Mouse (Mus musculus) MEL (cell line): Measurements from ENCODE around the gene Retn. TPM values are rescaled to one million over a fixed set of nuclear protein-coding genes. Genes with fewer than 3 reads are reported as not detected.
A peak's percentile ranks its signal among the peaks of the same experiment; 100 is the strongest.

Experiments
- DNase-seq: peaks from one replicate; pipeline ENCODE4 v3.0.0; 2011; ENCODE audit warnings: low read depth, low spot score
- H3K27ac ChIP-seq: 2 replicates; pipeline ENCODE4 v1.5.1; 2012; ENCODE audit warnings: low read depth, mild to moderate bottlenecking, control low read depth, low read length, moderate library complexity; ENCODE audit not compliant: control insufficient read depth
- H3K27me3 ChIP-seq, 2 experiments: fragments of 150-350 bp in 1 of 2; sonication (generic) in 1 of 2; 2 replicates each; pipeline ENCODE4 v1.6.1; 2012; ENCODE audit warnings: low read length in 2 of 2, mild to moderate bottlenecking in 2 of 2, improper control_type of control experiment in 1 of 2, moderate library complexity in 1 of 2; ENCODE audit not compliant: insufficient read depth in 2 of 2, control insufficient read depth in 1 of 2
- H3K36me3 ChIP-seq, 2 experiments: 2 replicates each; pipeline ENCODE4 v1.6.1; 2012 to 2014; ENCODE audit warnings: low read length in 2 of 2, improper control_type of control experiment in 1 of 2, inconsistent platforms in 1 of 2, mild to moderate bottlenecking in 1 of 2; ENCODE audit not compliant: insufficient read depth in 2 of 2, control insufficient read depth in 1 of 2
- H3K4me1 ChIP-seq, 2 experiments: fragments of 150-350 bp in 1 of 2; sonication (generic) in 1 of 2; 2 replicates each; pipeline ENCODE4 v1.6.1; 2012; ENCODE audit warnings: low read length in 2 of 2, improper control_type of control experiment in 1 of 2, mild to moderate bottlenecking in 1 of 2; ENCODE audit not compliant: insufficient read depth in 2 of 2, control insufficient read depth in 1 of 2
- H3K4me3 ChIP-seq, 2 experiments: fragments of 150-350 bp in 1 of 2; sonication (generic) in 1 of 2; 2 replicates each; pipeline ENCODE4 v1.5.1; 2012; ENCODE audit warnings: low read depth in 2 of 2, low read length in 2 of 2, mild to moderate bottlenecking in 2 of 2, moderate library complexity in 2 of 2, control low read depth in 1 of 2, improper control_type of control experiment in 1 of 2; ENCODE audit not compliant: control insufficient read depth in 1 of 2, insufficient read depth in 1 of 2
- H3K79me2 ChIP-seq: 2 replicates; pipeline ENCODE4 v1.6.1; 2012; ENCODE audit warnings: mild to moderate bottlenecking, low read length, moderate library complexity; ENCODE audit not compliant: control insufficient read depth, poor library complexity, insufficient read depth
- H3K9ac ChIP-seq: 2 replicates; pipeline ENCODE4 v1.6.1; 2012; ENCODE audit warnings: low read depth, mild to moderate bottlenecking, control low read depth, low read length, moderate library complexity; ENCODE audit not compliant: control insufficient read depth, poor library complexity, severe bottlenecking
- H3K9me3 ChIP-seq: fragments of 150-350 bp; sonication (generic); replicated peaks from 2 replicates; pipeline ENCODE4 v1.6.1; 2012; ENCODE audit warnings: mild to moderate bottlenecking, low read length, improper control_type of control experiment, moderate library complexity; ENCODE audit not compliant: insufficient read depth
- CHD2 ChIP-seq: IDR thresholded peaks from 2 replicates; pipeline ENCODE4 v1.6.1; 2011; ENCODE audit warnings: low read length, improper control_type of control experiment
- CTCF ChIP-seq, 3 experiments: IDR thresholded peaks in 2 of 3; conservative IDR thresholded peaks in 1 of 3; 2 replicates each; pipeline ENCODE4 v1.5.1; 2011 to 2012; ENCODE audit warnings: low read length in 3 of 3, low read depth in 2 of 3, mild to moderate bottlenecking in 2 of 3, improper control_type of control experiment in 1 of 3, inconsistent platforms in 1 of 3, mixed read lengths in 1 of 3, moderate library complexity in 1 of 3; ENCODE audit not compliant: control insufficient read depth in 1 of 3, insufficient read depth in 1 of 3, poor library complexity in 1 of 3, severe bottlenecking in 1 of 3
- E2F4 ChIP-seq: IDR thresholded peaks from 2 replicates; pipeline ENCODE4 v1.6.1; 2011; ENCODE audit warnings: low read depth, low read length, improper control_type of control experiment, borderline replicate concordance
- GABPA ChIP-seq: IDR thresholded peaks from 2 replicates; pipeline ENCODE4 v1.6.1; 2012; ENCODE audit warnings: low read depth, mild to moderate bottlenecking, inconsistent platforms, low read length, improper control_type of control experiment, moderate library complexity
- JUND ChIP-seq: IDR thresholded peaks from 2 replicates; pipeline ENCODE4 v1.6.1; 2011; ENCODE audit warnings: low read depth, mild to moderate bottlenecking, improper control_type of control experiment, low read length
- MAX ChIP-seq: IDR thresholded peaks from 2 replicates; pipeline ENCODE4 v1.6.1; 2011; ENCODE audit warnings: low read length, improper control_type of control experiment
- MAZ ChIP-seq: IDR thresholded peaks from 2 replicates; pipeline ENCODE4 v1.6.1; 2012; ENCODE audit warnings: low read depth, mild to moderate bottlenecking, inconsistent platforms, low read length, improper control_type of control experiment
- MEF2A ChIP-seq: IDR thresholded peaks from 2 replicates; pipeline ENCODE4 v1.6.1; 2014; ENCODE audit warnings: low read depth, mild to moderate bottlenecking, inconsistent platforms, low read length, improper control_type of control experiment; ENCODE audit not compliant: poor library complexity, insufficient replicate concordance, severe bottlenecking; ENCODE audit errors: extremely low read depth
- MXI1 ChIP-seq: IDR thresholded peaks from 2 replicates; pipeline ENCODE4 v1.6.1; 2011; ENCODE audit warnings: mild to moderate bottlenecking, low read depth, low read length, improper control_type of control experiment
- NRF1 ChIP-seq: IDR thresholded peaks from 2 replicates; pipeline ENCODE4 v1.6.1; 2014; ENCODE audit warnings: low read depth, mild to moderate bottlenecking, inconsistent platforms, low read length, improper control_type of control experiment, moderate library complexity; ENCODE audit not compliant: poor library complexity, insufficient read depth, severe bottlenecking
- POLR2AphosphoS5 ChIP-seq: IDR thresholded peaks from 2 replicates; pipeline ENCODE4 v1.6.1; 2012; ENCODE audit warnings: low read depth, borderline replicate concordance, mild to moderate bottlenecking, inconsistent platforms, low read length, moderate library complexity, mixed read lengths
- RAD21 ChIP-seq: IDR thresholded peaks from 2 replicates; pipeline ENCODE4 v1.6.1; 2011; ENCODE audit warnings: mild to moderate bottlenecking, low read depth, low read length, improper control_type of control experiment
- SIN3A ChIP-seq: IDR thresholded peaks from 2 replicates; pipeline ENCODE4 v1.6.1; 2012; ENCODE audit warnings: low read length, improper control_type of control experiment, inconsistent platforms
- SMC3 ChIP-seq: IDR thresholded peaks from 2 replicates; pipeline ENCODE4 v1.6.1; 2011; ENCODE audit warnings: low read depth, low read length, improper control_type of control experiment
- TAL1 ChIP-seq: IDR thresholded peaks from 2 replicates; pipeline ENCODE4 v1.6.1; 2012; ENCODE audit warnings: mild to moderate bottlenecking, inconsistent platforms, low read length, moderate library complexity, mixed read lengths
- USF1 ChIP-seq: IDR thresholded peaks from 2 replicates; pipeline ENCODE4 v1.6.1; 2014; ENCODE audit warnings: low read depth, mild to moderate bottlenecking, inconsistent platforms, low read length, improper control_type of control experiment, moderate library complexity
- ZKSCAN1 ChIP-seq: IDR thresholded peaks from 2 replicates; pipeline ENCODE4 v1.6.1; 2012; ENCODE audit warnings: low read depth, mild to moderate bottlenecking, inconsistent platforms, low read length, improper control_type of control experiment, moderate library complexity
- ZMIZ1 ChIP-seq: IDR thresholded peaks from 2 replicates; pipeline ENCODE4 v1.6.1; 2012; ENCODE audit warnings: low read depth, mild to moderate bottlenecking, inconsistent platforms, low read length, improper control_type of control experiment, moderate library complexity
- ZNF384 ChIP-seq: IDR thresholded peaks from 2 replicates; pipeline ENCODE4 v1.6.1; 2012; ENCODE audit warnings: low read depth, mild to moderate bottlenecking, inconsistent platforms, low read length, improper control_type of control experiment
- polyA plus RNA-seq, 2 experiments: library from polyadenylated mRNA; stranded (reverse) in 1 of 2; unstranded in 1 of 2; fragments of >175 nt in 1 of 2; fragments of >200 nt in 1 of 2; gene quantifications; 2 replicates each; pipeline versions ENCODE4 v1.2.1 to v1.2.4; 2012; ENCODE audit warnings: low replicate concordance in 2 of 2, low read depth in 1 of 2; ENCODE audit not compliant: insufficient read length in 2 of 2, insufficient read depth in 1 of 2, missing spikeins in 1 of 2
- total RNA-seq: library from RNA; depleted of rRNA; stranded (reverse); fragments of 300-350 nt; gene quantifications from 2 replicates; pipeline ENCODE4 v1.2.3, GENCODE M21; 2012

The Retn gene
- total and polyA plus RNA-seq, 3 experiments: 0.23 to 1.1 TPM; not detected in 1

- H3K4me3 ChIP-seq: no peak overlapping the region
- TF ChIP-seq MAX (no peak), CTCF (IDR thresholded peaks at IDR 0.05 in 2 of 3, conservative IDR thresholded peaks at IDR 0.05 in 1 of 3; ENCODE audit: control insufficient read depth in 1 of 3, insufficient read depth in 1 of 3, low read depth in 2 of 3, low read length in 3 of 3, poor library complexity in 1 of 3, severe bottlenecking in 1 of 3) (peak; percentile 37 to 64 (median 58)), NRF1 (no peak), SMC3 (peak; percentile 35), RAD21 (peak; percentile 42), ZNF384 (no peak)
- TF ChIP-seq, all 39 proteins: peak for 3
- H3K79me2 ChIP-seq: no peaks in the 10 kb centered on the region
- no peak overlapping the region for H3K9ac ChIP-seq
- 0 out of 4 replicates have a peak, but pooled peaks cover 0 to 9% of the 10 kb centered on the region in 2 experiments for H3K4me1 ChIP-seq
- peak; percentile 84 for DNase-seq
- H3K36me3 ChIP-seq: no peaks in the 10 kb centered on the region
- no peak overlapping the region for H3K27ac ChIP-seq
- no peaks in the 10 kb centered on the region for H3K9me3 ChIP-seq
- H3K27me3 ChIP-seq: no peaks in the 10 kb centered on the region
Measured at GRCm38 (mm10) chr8:3645804-3646203, 9.8 kb upstream of the Retn start.

- H3K9me3 ChIP-seq: no peaks in the 10 kb centered on the region
- H3K36me3 ChIP-seq: no peaks in the 10 kb centered on the region
- no peak overlapping the region for H3K27ac ChIP-seq
- no peak overlapping the region for H3K4me3 ChIP-seq
- H3K27me3 ChIP-seq: no peaks in the 10 kb centered on the region
- H3K4me1 ChIP-seq: 0 out of 4 replicates have a peak, but pooled peaks cover 0 to 9% of the 10 kb centered on the region in 2 experiments
- no peak overlapping the region for H3K9ac ChIP-seq
- no peak for DNase-seq
- TF ChIP-seq MAX: no peak
- no peaks in the 10 kb centered on the region for H3K79me2 ChIP-seq
Measured at GRCm38 (mm10) chr8:3646824-3647531, 8.6 kb upstream of the Retn start.

GRCm38 (mm10) chr8:3647561-3647960, 8.0 kb upstream of the Retn start:
- Histone ChIP-seq H3K27me3 (no peaks in the 10 kb centered on the region), H3K9me3 (no peaks in the 10 kb centered on the region), H3K4me3 (no peak overlapping the region), H3K36me3 (no peaks in the 10 kb centered on the region), H3K79me2 (no peaks in the 10 kb centered on the region), H3K4me1 (0 out of 4 replicates have a peak, but pooled peaks cover 0 to 9% of the 10 kb centered on the region in 2 experiments), H3K9ac (no peak overlapping the region), H3K27ac (no peak overlapping the region)
- no peak for DNase-seq
- no peak for TF ChIP-seq SIN3A
- TF ChIP-seq MAX: no peak
- TF ChIP-seq MXI1: no peak
- no peak for TF ChIP-seq CTCF (IDR thresholded peaks at IDR 0.05 in 2 of 3, conservative IDR thresholded peaks at IDR 0.05 in 1 of 3; ENCODE audit: control insufficient read depth in 1 of 3, insufficient read depth in 1 of 3, low read depth in 2 of 3, low read length in 3 of 3, poor library complexity in 1 of 3, severe bottlenecking in 1 of 3)
- no peak for TF ChIP-seq USF1
- no peak for TF ChIP-seq JUND
- TF ChIP-seq ZKSCAN1: no peak
- TF ChIP-seq SMC3: no peak
- TF ChIP-seq POLR2AphosphoS5: no peak
- no peak for TF ChIP-seq E2F4
- TF ChIP-seq MAZ: no peak
- no peak for TF ChIP-seq TAL1
- no peak for TF ChIP-seq CHD2
- TF ChIP-seq GABPA: no peak
- TF ChIP-seq RAD21: no peak
- TF ChIP-seq NRF1: no peak
- TF ChIP-seq ZMIZ1: no peak
- TF ChIP-seq MEF2A: no peak
